Mouse (Mus musculus) R1 (cell line): ENCODE data around the gene Il2rg.
A peak's percentile ranks its signal among the peaks of the same experiment; 100 is the strongest.

ENCODE experiments used
- DNase-seq: peaks from one replicate; pipeline ENCODE4 v3.0.0-alpha.2; 2018; ENCODE audit warnings: low read depth, low spot score

Gene Il2rg

GRCm38 (mm10) chrX:101268025-101268754 is at the start of gene Il2rg:
Gene Il2rg, minus strand, starts transcription at chrX:101268255.
- no peak for DNase-seq

GRCm38 (mm10) chrX:101313625-101314359 is 45.7 kb upstream of the Il2rg start:
- DNase-seq = peak; percentile 68

- no peak for DNase-seq
Observed at GRCm38 (mm10) chrX:101309299-101309698, 41.2 kb upstream of the Il2rg start.

- DNase-seq = no peak
Observed at GRCm38 (mm10) chrX:101304646-101305045, 36.6 kb upstream of the Il2rg start.

- no peak for DNase-seq
Observed at GRCm38 (mm10) chrX:101301654-101302053, 33.6 kb upstream of the Il2rg start.

GRCm38 (mm10) chrX:101300427-101301030 is 32.5 kb upstream of the Il2rg start:
- peak; percentile 20 for DNase-seq

GRCm38 (mm10) chrX:101299473-101300426 is 31.7 kb upstream of the Il2rg start:
- DNase-seq = no peak

- no peak for DNase-seq
Observed at GRCm38 (mm10) chrX:101299055-101299454, 31.0 kb upstream of the Il2rg start, which contains the start of gene Nlgn3. Gene Nlgn3, plus strand, starts transcription at chrX:101299168.

GRCm38 (mm10) chrX:101290111-101290510 is 22.1 kb upstream of the Il2rg start:
- no peak for DNase-seq

- DNase-seq = no peak
Observed at GRCm38 (mm10) chrX:101289037-101289436, 21.0 kb upstream of the Il2rg start.

GRCm38 (mm10) chrX:101288432-101288831 is 20.4 kb upstream of the Il2rg start:
- no peak for DNase-seq

GRCm38 (mm10) chrX:101287543-101287942 is 19.5 kb upstream of the Il2rg start:
- no peak for DNase-seq

- no peak for DNase-seq
Observed at GRCm38 (mm10) chrX:101285953-101286670, 18.1 kb upstream of the Il2rg start.

GRCm38 (mm10) chrX:101285534-101285933 is 17.5 kb upstream of the Il2rg start:
- peak; percentile 64 for DNase-seq

- no peak for DNase-seq
Observed at GRCm38 (mm10) chrX:101282813-101283212, 14.8 kb upstream of the Il2rg start.

- peak; percentile 86 for DNase-seq
Observed at GRCm38 (mm10) chrX:101273875-101274738, 6.1 kb upstream of the Il2rg start, which contains the start of gene Med12. Gene Med12, plus strand, starts transcription at chrX:101274030.

GRCm38 (mm10) chrX:101273410-101273809 is 5.4 kb upstream of the Il2rg start:
- peak; percentile 68 for DNase-seq

GRCm38 (mm10) chrX:101268755-101269124 is 685 bp upstream of the Il2rg start, which contains the start of gene Gm20489:
Gene Gm20489, minus strand, starts transcription at chrX:101269023.
- DNase-seq = no peak

GRCm38 (mm10) chrX:101266631-101267030 is 1.4 kb downstream of the Il2rg start:
- no peak for DNase-seq

- DNase-seq = no peak
Observed at GRCm38 (mm10) chrX:101263892-101264291, 4.2 kb downstream of the Il2rg start, which contains the start of gene Gm614. Gene Gm614, minus strand, starts transcription at chrX:101263992.
